Mouse (Mus musculus) testis, adult 10 weeks (tissue): Measurements from ENCODE around the gene Gpr142. TPM values are rescaled to one million over a fixed set of nuclear protein-coding genes. Genes with fewer than 3 reads are reported as not detected.

ENCODE experiments used
- polyA plus RNA-seq: library from polyadenylated mRNA; stranded (reverse); fragments of 350-450 nt; fragmentation: Illumina TruSeq; extraction: RNeasy Lipid Tissue Mini Kit (QIAGEN cat#74804); gene quantifications from one replicate; pipeline ENCODE4 v1.2.3, GENCODE M21; 2014; ENCODE audit warnings: low read depth, low replicate concordance

The Gpr142 gene
- not detected for polyA plus RNA-seq

GRCm38 (mm10) chr11:114798624-114799023 is at the start of gene Gpr142:
Gpr142 (plus strand) TSS chr11:114798924.

GRCm38 (mm10) chr11:114764820-114765818 is 33.6 kb upstream of the Gpr142 start, which contains the start of gene Kif19a:
Kif19a (plus strand) TSS chr11:114765388.

DNA sequence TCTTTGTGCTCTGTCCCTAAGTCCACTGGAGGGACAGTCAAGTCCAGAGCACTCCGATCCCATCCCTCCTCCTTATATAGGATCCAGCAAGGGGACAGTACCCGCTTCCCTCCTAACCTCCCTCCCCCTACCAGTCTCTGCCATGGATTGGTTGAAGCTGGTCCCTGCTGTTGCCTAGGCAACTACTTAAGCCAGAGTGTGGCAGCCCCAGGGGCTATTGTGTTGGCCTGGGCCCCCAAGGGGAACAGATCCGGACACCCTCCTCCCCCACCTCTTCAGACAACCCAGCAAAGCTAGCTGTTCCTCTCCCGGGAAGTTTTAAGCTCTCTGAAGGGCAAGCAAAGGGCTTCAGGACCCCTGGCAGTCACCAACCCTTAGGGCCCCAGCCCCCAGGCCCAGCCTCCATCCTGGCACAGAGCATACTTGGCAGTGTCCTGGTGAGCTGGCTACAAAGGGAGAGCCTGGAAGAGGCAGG is 2.8 kb upstream of the Gpr142 start, which contains the start of gene Btbd17:
Gene Btbd17 (minus strand): TSS at position 98 of the 475 bp plus-strand sequence.

GRCm38 (mm10) chr11:114850452-114851268 is 51.9 kb downstream of the Gpr142 start, which contains the start of gene Gprc5c:
Gprc5c (plus strand) TSS chr11:114851152.

Other genes with a start within 250 kb of the Gpr142 start
- 144 TPM for gene Rpl38, start 130.4 kb upstream of the Gpr142 start, polyA plus RNA-seq
- 1.5 TPM for gene Ttyh2, start 123.5 kb upstream of the Gpr142 start, polyA plus RNA-seq
- gene Dnaic2, start 71.5 kb upstream of the Gpr142 start, polyA plus RNA-seq, result 11.2 TPM
- gene Kif19a, start 33.5 kb upstream of the Gpr142 start, polyA plus RNA-seq, result 0.29 TPM
- gene Btbd17, start 3.0 kb upstream of the Gpr142 start, polyA plus RNA-seq, result not detected
- gene Gprc5c, start 52.2 kb downstream of the Gpr142 start, polyA plus RNA-seq, result 0.07 TPM
- 0.24 TPM for gene Cd300a, start 91.1 kb downstream of the Gpr142 start, polyA plus RNA-seq
- not detected for gene Cd300lb, start 135.5 kb downstream of the Gpr142 start, polyA plus RNA-seq
- not detected for gene Cd300c, start 170.2 kb downstream of the Gpr142 start, polyA plus RNA-seq
- gene Cd300ld, start 191.0 kb downstream of the Gpr142 start, polyA plus RNA-seq, result 0.41 TPM
- gene Cd300c2, start 203.0 kb downstream of the Gpr142 start, polyA plus RNA-seq, result 0.22 TPM
- gene Cd300ld2, start 217.3 kb downstream of the Gpr142 start, polyA plus RNA-seq, result not detected
- gene Cd300ld4, start 228.1 kb downstream of the Gpr142 start, polyA plus RNA-seq, result not detected
- gene Cd300ld5, start 238.8 kb downstream of the Gpr142 start, polyA plus RNA-seq, result 1.1 TPM
- 1.1 TPM for gene Cd300ld3, start 249.5 kb downstream of the Gpr142 start, polyA plus RNA-seq